Mouse (Mus musculus) kidney, postnatal 14 days (tissue): ENCODE results near the gene Prss30.
A peak's percentile ranks its signal among the peaks of the same experiment; 100 is the strongest.
"Not testable (repeated sequence)": the region's sequence is repeated elsewhere in the genome, so short reads cannot be mapped to it uniquely, and the experiment has no call there.

Experiments used
- DNase-seq: peaks from one replicate; pipeline ENCODE4 v3.0.0; 2022; ENCODE audit warnings: mixed read lengths

The Prss30 gene

GRCm38 (mm10) chr17:23982912-23983311 lies 2.5 kb upstream of the Prss30 start:
- peak; percentile 26 for DNase-seq

DNA sequence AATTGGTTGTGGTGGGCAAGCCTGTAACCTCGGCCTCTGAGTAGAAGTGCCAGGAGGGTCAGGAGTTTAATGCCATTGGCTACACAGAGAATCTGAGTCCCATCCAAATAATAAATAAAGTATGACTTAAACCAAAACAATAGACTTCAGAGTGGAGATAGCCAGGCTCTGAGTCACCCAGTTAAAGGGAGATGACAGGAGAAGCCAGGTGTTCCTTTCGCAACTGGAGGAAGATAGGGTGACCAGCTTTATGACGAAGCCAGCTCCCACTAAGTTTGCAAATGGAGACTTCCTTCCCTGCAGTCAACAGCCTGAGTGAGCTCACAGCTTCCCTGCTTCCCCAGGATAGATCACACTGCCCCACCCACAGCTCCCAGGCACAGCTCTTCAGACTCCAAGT lies 895 bp downstream of the Prss30 start:
- no peak for DNase-seq

DNA sequence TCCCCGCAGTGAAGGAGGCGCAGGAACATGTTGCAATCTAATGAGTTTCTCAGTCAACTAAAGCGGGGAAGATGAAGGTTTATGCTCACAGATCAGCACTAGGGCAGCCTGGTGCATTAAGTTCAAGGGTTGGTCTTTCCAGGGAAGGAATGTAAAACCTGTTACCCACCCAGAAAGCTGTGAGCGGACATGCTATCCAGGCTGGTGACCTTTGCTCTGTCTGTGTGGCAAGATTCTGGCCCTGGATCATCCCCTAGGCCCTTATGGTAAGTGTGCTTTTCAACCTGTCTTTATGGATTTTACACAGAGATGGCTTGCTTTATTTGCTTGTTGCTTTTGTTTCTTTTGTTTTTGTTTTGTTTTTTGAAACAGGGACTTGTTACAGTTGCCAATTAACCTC lies 3.7 kb downstream of the Prss30 start:
- DNase-seq = peak; percentile 67

GRCm38 (mm10) chr17:23971315-23971714 lies 9.1 kb downstream of the Prss30 start:
- no peak for DNase-seq

- peak; percentile 85 for DNase-seq
Measured at GRCm38 (mm10) chr17:23969231-23969630, 11.1 kb downstream of the Prss30 start.

- peak; percentile 56 for DNase-seq
Measured at GRCm38 (mm10) chr17:23968780-23969179, 11.6 kb downstream of the Prss30 start.

DNA sequence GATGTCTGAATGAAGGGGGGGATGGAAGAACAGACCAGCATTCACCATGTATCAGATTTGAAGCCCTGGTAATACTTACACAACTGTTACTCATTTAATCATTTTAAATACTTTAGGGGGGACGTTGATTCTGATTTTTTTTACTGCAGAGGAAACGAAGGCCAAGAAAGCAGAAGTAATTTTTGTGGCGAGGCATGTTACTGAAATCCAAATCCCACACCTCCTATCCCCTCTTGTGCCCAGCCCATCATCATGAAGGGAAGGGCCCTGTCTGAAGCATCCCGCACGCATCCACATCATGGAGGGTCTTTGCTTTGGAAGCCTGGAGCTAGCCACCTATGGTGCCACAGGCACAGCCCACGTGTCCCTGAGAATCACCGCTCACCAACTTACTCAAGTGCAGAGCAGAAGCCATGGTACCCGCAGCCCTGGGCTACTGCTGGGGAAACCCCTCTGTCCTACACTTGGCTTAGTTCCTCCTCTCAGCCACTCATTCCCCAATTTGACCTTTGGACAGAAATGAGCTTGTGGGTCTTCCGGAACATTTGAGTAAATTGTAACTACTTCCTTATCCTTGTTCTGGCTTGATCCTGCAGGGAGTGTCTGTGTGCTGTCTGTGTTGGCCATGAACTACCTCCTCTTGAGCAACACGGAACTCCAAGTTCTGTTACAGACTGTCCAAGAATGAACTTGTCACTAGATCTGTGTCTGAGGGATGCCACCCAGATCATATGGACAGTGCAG lies 13.5 kb downstream of the Prss30 start:
- peak; percentile 36 for DNase-seq

DNA sequence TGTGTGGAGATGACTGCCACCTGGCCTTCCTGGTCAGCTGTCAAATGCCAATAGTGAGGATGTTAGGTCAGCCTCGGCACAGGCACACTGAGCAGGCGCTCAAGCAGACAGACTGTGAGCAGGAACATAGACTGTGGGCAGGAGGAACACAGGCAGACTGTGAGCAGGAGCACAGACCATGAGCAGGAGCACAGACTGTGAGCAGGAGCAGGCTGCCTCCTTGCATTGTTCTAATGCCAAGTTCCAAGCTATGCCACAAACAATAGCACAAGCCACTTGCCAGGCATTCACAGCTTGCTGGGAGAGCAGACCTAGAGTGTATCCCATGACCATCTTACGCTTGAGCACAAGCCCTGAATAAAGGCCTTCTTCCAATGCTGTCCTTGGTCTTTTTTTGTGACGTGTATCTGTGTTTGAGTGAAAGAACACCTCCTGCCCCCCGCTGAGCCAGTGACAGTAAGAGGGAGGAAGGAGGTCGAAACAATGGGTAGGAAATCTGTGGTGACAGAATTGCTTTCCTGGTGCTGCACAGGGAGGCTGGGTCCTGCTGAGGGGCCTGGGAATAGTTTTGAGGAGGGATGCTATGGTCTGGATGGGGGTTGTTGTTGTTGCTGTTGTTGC lies 14.5 kb downstream of the Prss30 start:
- no peak for DNase-seq

- no peak for DNase-seq
Measured at GRCm38 (mm10) chr17:23961573-23962122, 18.7 kb downstream of the Prss30 start.

DNA sequence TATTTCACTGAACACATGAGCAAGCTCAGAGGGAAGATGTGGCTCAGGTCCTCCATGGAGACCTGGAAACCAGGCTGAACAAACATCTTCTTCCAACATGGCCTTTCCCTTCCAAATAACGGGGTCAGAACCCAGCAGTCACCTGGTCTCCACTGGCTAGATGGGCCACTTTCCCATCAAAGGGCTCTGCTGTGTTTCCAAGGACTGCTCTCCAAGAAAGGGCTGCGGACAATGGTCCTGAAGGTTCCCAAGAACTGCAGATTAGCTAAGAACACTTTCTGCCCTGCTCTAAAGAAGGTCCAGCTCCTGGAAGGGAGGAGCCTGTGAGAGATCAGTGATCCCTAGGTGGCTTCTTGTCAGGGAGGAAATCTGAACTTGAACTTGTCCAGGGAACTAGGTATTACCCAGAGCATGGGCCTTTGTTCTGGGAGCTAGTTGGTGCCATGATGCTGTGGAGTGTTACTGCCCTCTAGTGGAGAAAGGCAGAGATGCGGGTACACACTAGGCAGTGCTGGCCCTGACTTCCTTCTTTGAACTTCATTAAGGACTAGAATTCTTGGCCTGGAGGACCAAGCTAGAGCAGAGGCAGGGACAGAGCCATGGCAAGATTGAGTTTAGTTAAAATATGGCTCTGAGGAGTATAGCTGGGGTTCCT lies 20.2 kb downstream of the Prss30 start:
- DNase-seq = peak; percentile 86

DNA sequence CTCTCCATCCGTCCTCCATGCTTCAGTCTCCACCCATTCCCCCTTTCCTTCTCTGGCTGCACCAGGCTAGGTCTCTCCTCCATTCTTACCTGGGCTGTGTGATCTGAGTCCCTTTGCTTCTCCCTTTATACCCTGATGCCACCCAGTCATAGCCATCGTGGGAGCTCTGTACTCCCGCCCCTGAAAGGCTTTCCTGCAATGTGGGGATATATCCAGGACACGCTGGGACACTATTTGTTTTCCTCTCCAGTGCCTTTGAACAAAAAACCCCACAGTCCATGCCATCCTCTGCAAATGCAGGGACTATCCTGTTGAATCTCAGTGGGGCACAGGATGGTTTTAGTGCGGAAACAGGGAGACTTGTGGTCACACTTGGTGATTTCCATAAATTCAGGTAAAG lies 25.2 kb downstream of the Prss30 start, which contains the start of gene Sbpl:
TSS of gene Sbpl (minus strand) at position 101 of the 400 bp plus-strand sequence.
- DNase-seq = no peak

GRCm38 (mm10) chr17:23950828-23951227 lies 29.5 kb downstream of the Prss30 start:
- DNase-seq = not testable (repeated sequence)

- no peak for DNase-seq
Measured at GRCm38 (mm10) chr17:23949068-23949467, 31.3 kb downstream of the Prss30 start.

GRCm38 (mm10) chr17:23947486-23947885 lies 32.9 kb downstream of the Prss30 start:
- not testable (repeated sequence) for DNase-seq

DNA sequence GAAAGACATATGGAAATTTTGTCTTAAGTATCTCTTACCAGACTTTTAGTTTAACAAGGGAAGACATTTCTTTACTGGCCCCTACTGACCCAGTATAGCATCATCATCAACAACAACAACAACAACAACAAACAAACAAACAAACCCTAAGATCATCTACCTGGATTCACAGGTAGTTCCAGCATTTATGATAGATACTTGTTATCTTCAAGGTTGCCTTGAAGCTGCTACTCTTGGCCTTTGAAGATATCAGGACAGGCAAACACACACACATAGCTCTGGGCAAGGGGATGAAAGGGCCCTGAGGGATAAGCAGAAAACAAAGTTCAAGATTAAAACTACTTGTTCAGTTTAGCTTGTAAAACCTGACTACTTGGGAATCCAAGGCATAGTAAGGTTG lies 39.0 kb downstream of the Prss30 start, which contains the start of gene Sbp:
TSS of gene Sbp (plus strand) at position 301 of the 400 bp plus-strand sequence.
- no peak for DNase-seq

GRCm38 (mm10) chr17:23931157-23931556 lies 49.2 kb downstream of the Prss30 start:
- DNase-seq = no peak

DNA sequence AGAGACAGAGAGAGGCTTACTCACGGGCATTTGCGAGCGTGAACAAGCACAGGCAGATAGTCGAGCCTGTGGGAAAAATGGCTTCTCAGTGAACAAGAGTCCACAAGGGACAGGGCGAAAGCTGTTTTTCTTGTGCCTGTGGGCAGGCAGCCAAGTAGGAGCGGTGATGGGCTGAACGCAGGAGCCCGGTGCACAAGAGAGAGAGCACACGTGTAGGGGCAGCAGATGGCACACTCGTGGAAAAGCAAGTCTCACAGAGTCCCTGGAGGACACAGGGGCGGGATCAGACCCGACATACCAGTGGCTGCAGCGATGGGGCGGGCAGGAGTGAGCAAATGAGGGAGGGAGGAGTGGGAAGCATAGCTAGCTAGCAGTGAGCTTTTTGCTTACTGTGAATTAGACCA lies 55.3 kb downstream of the Prss30 start:
- DNase-seq = peak; percentile 74

- DNase-seq = peak; percentile 95
Measured at GRCm38 (mm10) chr17:23924531-23925007, 55.8 kb downstream of the Prss30 start.
